Mouse (Mus musculus) kidney, adult 2 months (tissue): ENCODE data around the gene Lysmd1.

ENCODE experiments used
- CTCF ChIP-seq: fragments of 200-500 bp; conservative IDR thresholded peaks from 2 replicates; pipeline ENCODE4 v1.5.1; 2011; ENCODE audit warnings: low read depth, mild to moderate bottlenecking, control low read depth, low read length, moderate library complexity, mixed read lengths; ENCODE audit not compliant: insufficient read depth, insufficient read length
- POLR2A ChIP-seq: fragments of 200-500 bp; IDR thresholded peaks from one replicate; pipeline ENCODE4 v1.6.1; 2011; ENCODE audit warnings: low read depth, low read length, control low read depth

DNA sequence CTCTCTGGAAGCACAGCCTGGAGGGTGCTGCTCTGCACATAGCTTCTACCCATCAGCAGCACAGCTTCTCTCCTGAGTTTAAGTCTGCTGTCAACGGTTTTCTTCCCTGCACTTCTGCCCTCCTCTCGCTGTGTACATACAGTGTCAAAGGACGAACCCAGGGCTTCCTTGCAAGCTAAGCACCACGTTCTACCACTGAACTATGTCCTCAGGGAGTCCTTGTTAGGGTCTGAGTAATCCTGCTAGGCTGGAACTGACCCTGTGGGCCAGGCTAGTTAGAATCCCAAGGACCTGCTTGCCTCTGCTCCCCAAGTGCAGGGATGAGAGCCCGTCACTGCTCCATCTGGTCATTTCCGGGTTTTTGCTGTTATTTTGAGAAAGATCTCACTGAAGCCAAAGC is 53.0 kb downstream of the Lysmd1 start:
- TF ChIP-seq CTCF (no peak), POLR2A (no peak)
